Mouse (Mus musculus) heart, postnatal 0 days (tissue): ENCODE results near the gene Gstm5.

Experiments
- CTCF ChIP-seq: IDR thresholded peaks from 2 replicates; pipeline ENCODE4 v1.5.1; 2016; ENCODE audit warnings: antibody characterized with exemption, control low read depth, low read depth
- EP300 ChIP-seq: IDR thresholded peaks from 2 replicates; pipeline ENCODE4 v1.6.1; 2016; ENCODE audit warnings: antibody characterized with exemption, low read depth

GRCm38 (mm10) chr3:107932128-107932527, 36.5 kb downstream of the Gstm5 start:
- TF ChIP-seq CTCF (no peak), EP300 (no peak)
